Mouse (Mus musculus): ENCODE data around the gene Ppp2r3d.

Gene Ppp2r3d

DNA sequence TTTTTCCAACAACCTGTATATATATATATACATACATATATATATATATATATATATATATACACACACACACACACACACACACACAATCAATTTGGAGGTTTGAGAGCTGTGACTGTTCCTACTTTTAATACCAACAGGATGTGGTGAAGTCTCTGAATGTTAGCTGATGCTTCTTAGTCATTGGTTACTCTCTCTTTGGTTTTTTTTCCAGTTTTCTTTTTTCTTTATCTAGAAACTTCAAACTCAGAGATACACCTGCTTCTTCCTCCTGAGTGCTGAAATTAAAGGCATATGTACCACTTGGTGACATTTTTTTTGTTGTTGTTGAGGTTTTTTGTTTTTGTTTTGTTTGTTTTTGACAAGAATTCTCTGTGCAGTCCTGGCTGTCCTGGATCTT lies 63.8 kb downstream of the Ppp2r3d start:
- in situ Hi-C loops (cut with MboI; ENCODE audit: unreplicated experiment in 2 of 2), result loop anchor here (5.0 kb wide), 1 partner anchor 61 kb away; no protein-coding TSS in a partner anchor

DNA sequence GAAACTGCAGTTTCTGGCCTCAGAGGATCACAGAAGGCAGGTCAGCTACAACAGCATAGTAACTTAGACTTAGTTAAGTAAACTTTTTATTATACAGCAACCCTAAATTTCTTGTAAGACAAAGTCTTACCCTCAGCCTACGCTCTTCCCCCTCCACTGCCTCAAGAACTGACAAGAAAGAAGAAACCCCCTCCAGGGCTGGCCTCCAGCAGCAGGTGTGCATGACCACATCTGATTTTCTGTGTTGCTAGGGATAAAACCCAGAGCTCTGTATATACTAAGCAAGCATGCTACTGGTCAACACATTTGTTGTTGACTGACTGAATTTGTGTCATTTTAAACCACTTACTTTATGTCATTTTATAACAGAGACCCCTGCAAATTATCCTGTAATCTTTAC lies 65.1 kb downstream of the Ppp2r3d start:
- in situ Hi-C loops (cut with MboI; ENCODE audit: unreplicated experiment in 2 of 2), result loop anchor here (5.0 kb wide), 1 partner anchor 59 kb away; no protein-coding TSS in a partner anchor

DNA sequence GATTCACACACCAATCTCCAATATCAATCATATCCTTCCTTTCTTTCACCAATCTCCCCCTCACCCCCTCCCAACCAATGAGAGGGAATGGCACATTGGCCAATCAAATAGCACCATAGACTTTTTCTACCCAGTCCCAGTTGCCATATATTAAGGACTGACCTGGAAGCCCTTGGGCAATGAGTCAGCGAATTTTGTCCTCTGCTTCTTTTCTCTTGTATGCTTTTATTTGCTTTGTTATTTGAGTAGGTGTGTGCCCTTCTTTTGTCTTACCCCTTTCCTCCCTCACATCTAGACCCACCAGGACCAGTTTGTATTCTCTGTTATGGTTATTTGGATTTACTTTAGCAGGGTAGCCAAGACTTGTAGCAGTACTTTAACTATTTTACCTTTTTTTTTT lies 68.1 kb downstream of the Ppp2r3d start:
- in situ Hi-C loops (cut with MboI; ENCODE audit: unreplicated experiment in 2 of 2), result no loop called here

Data from v-Abl transformed pro-B cells (cell line).